Mouse (Mus musculus) stomach, postnatal 0 days (tissue): ENCODE measurements around the gene Lpar2.

ENCODE experiments used
- CTCF ChIP-seq: IDR thresholded peaks from 2 replicates; pipeline ENCODE4 v1.5.1; 2016; ENCODE audit warnings: antibody characterized with exemption, low read depth, mild to moderate bottlenecking, moderate library complexity
- EP300 ChIP-seq: optimal IDR thresholded peaks from 2 replicates; pipeline ENCODE3; 2016; ENCODE audit warnings: antibody characterized with exemption

- no peak for TF ChIP-seq CTCF
- TF ChIP-seq EP300 = no peak
Observed at GRCm38 (mm10) chr8:69879678-69880077, 57.4 kb downstream of the Lpar2 start.
